Mouse (Mus musculus) left cerebral cortex, postnatal 25 days (tissue): ENCODE data around the gene Bbc3. TPM values are rescaled to one million over a fixed set of nuclear protein-coding genes. Genes with fewer than 3 reads are reported as not detected.

Experiments used
- DNase-seq, 2 experiments: peaks; one replicate each; pipeline ENCODE4 v3.0.0; 2022; ENCODE audit warnings: low spot score in 2 of 2, mixed read lengths in 1 of 2
- intact Hi-C: fragments of 180-260 bp; cut with DNase I; formaldehyde crosslinking; loops from one replicate; pipeline ENCODE4 v1.15.1; 2025
- total RNA-seq, 2 experiments: library from RNA; stranded (reverse); gene quantifications; 2 replicates each; pipeline ENCODE4 v1.2.3; 2021

Gene Bbc3
- total RNA-seq, 2 experiments from 2014 or later = 9.2 to 10.9 TPM

- intact Hi-C loops = no loop called here
- peak; percentile 32 to 41 for DNase-seq
Observed at GRCm38 (mm10) chr7:16311453-16312004, 3.3 kb downstream of the Bbc3 start.

GRCm38 (mm10) chr7:16312011-16312671 lies 3.9 kb downstream of the Bbc3 start:
- DNase-seq = no peak
- intact Hi-C loops = no loop called here

- intact Hi-C loops = no loop called here
- no peak for DNase-seq
Observed at GRCm38 (mm10) chr7:16312672-16313311, 4.6 kb downstream of the Bbc3 start.

GRCm38 (mm10) chr7:16313481-16314220 lies 5.5 kb downstream of the Bbc3 start:
- intact Hi-C loops = no loop called here

GRCm38 (mm10) chr7:16314221-16314775 lies 6.1 kb downstream of the Bbc3 start:
- DNase-seq = peak in 1 of 2 experiments; percentile 64
- intact Hi-C loops = no loop called here

More at GRCm38 (mm10) chr7:16313481-16314220, 5.5 kb downstream of the Bbc3 start:
- DNase-seq = peak; percentile 77 to 79

GRCm38 (mm10) chr7:16315222-16315759 lies 7.1 kb downstream of the Bbc3 start:
- no peak for DNase-seq
- intact Hi-C loops = no loop called here

- intact Hi-C loops = no loop called here
Observed at GRCm38 (mm10) chr7:16317094-16317493, 8.9 kb downstream of the Bbc3 start.

GRCm38 (mm10) chr7:16319216-16319615 lies 11.0 kb downstream of the Bbc3 start:
- intact Hi-C loops = no loop called here
- no peak for DNase-seq

More at GRCm38 (mm10) chr7:16317094-16317493, 8.9 kb downstream of the Bbc3 start:
- DNase-seq = no peak

GRCm38 (mm10) chr7:16320479-16320878 lies 12.3 kb downstream of the Bbc3 start:
- DNase-seq = no peak
- intact Hi-C loops = no loop called here

- DNase-seq = no peak
- intact Hi-C loops = loop anchor here (5.0 kb wide), 1 partner anchor 32 kb away; no protein-coding TSS in a partner anchor
Observed at GRCm38 (mm10) chr7:16324661-16325060, 16.5 kb downstream of the Bbc3 start.

- DNase-seq = peak in 1 of 2 experiments; percentile 55
- intact Hi-C loops = loop anchor here (5.0 kb wide), 1 partner anchor 34 kb away; no protein-coding TSS in a partner anchor
Observed at GRCm38 (mm10) chr7:16325920-16326606, 17.9 kb downstream of the Bbc3 start.

- DNase-seq = peak in 1 of 2 experiments; percentile 48
- intact Hi-C loops = loop anchor here (5.0 kb wide), 1 partner anchor 34 kb away; no protein-coding TSS in a partner anchor
Observed at GRCm38 (mm10) chr7:16326607-16326971, 18.4 kb downstream of the Bbc3 start.

GRCm38 (mm10) chr7:16329146-16329545 lies 21.0 kb downstream of the Bbc3 start:
- intact Hi-C loops = loop anchor here (5.0 kb wide), 1 partner anchor 37 kb away; no protein-coding TSS in a partner anchor

GRCm38 (mm10) chr7:16337733-16338132 lies 29.5 kb downstream of the Bbc3 start:
- intact Hi-C loops = no loop called here
- DNase-seq = no peak

More at GRCm38 (mm10) chr7:16329146-16329545, 21.0 kb downstream of the Bbc3 start:
- DNase-seq = no peak

GRCm38 (mm10) chr7:16344598-16344997 lies 36.4 kb downstream of the Bbc3 start:
- DNase-seq = no peak
- intact Hi-C loops = loop anchor here (10.0 kb wide), 1 partner anchor 150 kb away; no protein-coding TSS in a partner anchor

GRCm38 (mm10) chr7:16345297-16345696 lies 37.1 kb downstream of the Bbc3 start:
- no peak for DNase-seq
- intact Hi-C loops = loop anchor here (10.0 kb wide), 1 partner anchor 150 kb away; no protein-coding TSS in a partner anchor

- no peak for DNase-seq
- intact Hi-C loops = loop anchor here (10.0 kb wide), 1 partner anchor 155 kb away; no protein-coding TSS in a partner anchor
Observed at GRCm38 (mm10) chr7:16349999-16350398, 41.8 kb downstream of the Bbc3 start.

- intact Hi-C loops = no loop called here
- no peak for DNase-seq
Observed at GRCm38 (mm10) chr7:16355854-16356594, 47.8 kb downstream of the Bbc3 start.
